In genomic region chr17:26618498-26618897, GRCm38 (mm10) we compare ENCODE assay signal across 29 mouse cellular contexts. TPM values are rescaled to one million over a fixed set of nuclear protein-coding genes. Genes with fewer than 3 reads are reported as not detected.
A peak's percentile ranks its signal among the peaks of the same experiment; 100 is the strongest.
DNase-seq lines count a peak whose midpoint lies in the region; ATAC-seq and TF ChIP-seq lines count a peak whose summit lies in the region.
"Had no signal": no experiment of that assay in that cellular context is flagged by ENCODE, and none has a peak within 500 bp of the region (broad histone marks: within the 10 kb centered on the region; RNA-seq: fewer than 3 reads in every experiment).

No protein-coding gene starts in this region.

- no peaks in the 10 kb centered on the region for H3K27me3 ChIP-seq in lung, embryonic 16.5 days (ENCODE audit: control insufficient read depth, insufficient read depth, low read depth, low read length)
- H3K27me3 ChIP-seq in Patski = no peaks in the 10 kb centered on the region
- H3K27me3 ChIP-seq: forebrain, embryonic 15.5 days; heart, embryonic 13.5 days; hindbrain, embryonic 15.5 days; limb, embryonic 15.5 days; liver, embryonic 13.5 days; megakaryocyte, embryonic 14.5 days; midbrain, embryonic 12.5 days; neural tube, embryonic 12.5 days had no signal

- peak; percentile 37; the same call in 1 of the 2 replicates for ATAC-seq in lung, embryonic 16.5 days (ENCODE audit: low read depth)
- ATAC-seq in Patski = peak; percentile 47
- ATAC-seq: CD4-positive, CD25-positive, alpha-beta regulatory T cell, adult 4 months; forebrain, embryonic 15.5 days; inflammation-experienced regulatory T-cells, adult 6 months had no signal

- in situ Hi-C loops in Patski (cut with MboI; ENCODE audit: low pct_unique_long_range_greater_than_20kb) = no loop called here

- intact Hi-C loops in gastrocnemius, adult 2 months (cut with DNase I) = no loop called here

- no peak for DNase-seq in gastrocnemius, adult 2 months
- no peak for DNase-seq in gastrocnemius, postnatal 10 days
- DNase-seq in lung, postnatal 14 days = no peak
- peak; percentile 62 for DNase-seq in Patski (ENCODE audit: low read depth, low spot score)
- no peak for DNase-seq in layer of hippocampus, adult 18-20 months (ENCODE audit: low spot score in 2 of 2)
- no peak for DNase-seq in heart, postnatal 4 days
- DNase-seq: cerebellum, adult 2 months; cerebellum, postnatal 36 days; heart, postnatal 10 days; kidney, adult 8-10 months; kidney, postnatal 10 days; layer of hippocampus, adult 9-11 months; liver, embryonic 13.5 days; thymus, adult 2 months; thymus, postnatal 36 days had no signal

- POLR2A ChIA-PET in Patski (lab: Charles Lee) = interaction anchor here (7.3 kb wide), 1 partner anchor 111 kb away, joined by 58 read pairs; no protein-coding TSS in a partner anchor

- peak overlapping the region; percentile 63 for H3K27ac ChIP-seq in gastrocnemius, adult 2 months
- H3K27ac ChIP-seq in lung, embryonic 16.5 days (ENCODE audit: low read length) = peak overlapping the region; percentile 40
- H3K27ac ChIP-seq: forebrain, embryonic 10.5 days; forebrain, embryonic 15.5 days; heart, embryonic 13.5 days; hindbrain, embryonic 10.5 days; hindbrain, embryonic 15.5 days; limb, embryonic 10.5 days; limb, embryonic 15.5 days; liver, embryonic 13.5 days; midbrain, embryonic 12.5 days; neural tube, embryonic 12.5 days had no signal

- 60% methylated on average over 5 of the region's 5 CpGs for WGBS in lung, embryonic 16.5 days

- CTCF ChIA-PET in Patski (lab: Charles Lee) = interaction anchor here (1.4 kb wide), 1 partner anchor 13 kb away, joined by 4 read pairs; no protein-coding TSS in a partner anchor

- peaks cover 15% of the 10 kb centered on the region for H3K4me1 ChIP-seq in lung, embryonic 16.5 days (replicated peaks; ENCODE audit: control insufficient read depth, insufficient read depth, low read length)
- H3K4me1 ChIP-seq: forebrain, embryonic 10.5 days; forebrain, embryonic 15.5 days; hindbrain, embryonic 10.5 days; hindbrain, embryonic 15.5 days; midbrain, embryonic 12.5 days; neural tube, embryonic 12.5 days had no signal

- TF ChIP-seq CTCF in gastrocnemius, adult 2 months (IDR thresholded peaks at IDR 0.05) = no peak
- no peak for TF ChIP-seq CTCF in Patski (IDR thresholded peaks at IDR 0.05)

- no peaks in the 10 kb centered on the region; the same call in 1 of the 2 replicates for H3K36me3 ChIP-seq in lung, embryonic 16.5 days (ENCODE audit: control insufficient read depth, insufficient read depth, low read length)

- no peak overlapping the region for H3K9ac ChIP-seq in lung, embryonic 16.5 days (ENCODE audit: low read length)
- H3K9ac ChIP-seq: forebrain, embryonic 15.5 days; heart, embryonic 13.5 days; hindbrain, embryonic 15.5 days; limb, embryonic 15.5 days; liver, embryonic 13.5 days; midbrain, embryonic 12.5 days; neural tube, embryonic 12.5 days had no signal

- H3K4me2 ChIP-seq in lung, embryonic 16.5 days (ENCODE audit: low read depth, low read length) = no peak overlapping the region
- H3K4me2 ChIP-seq: forebrain, embryonic 15.5 days; heart, embryonic 13.5 days; hindbrain, embryonic 15.5 days; limb, embryonic 15.5 days; liver, embryonic 13.5 days; midbrain, embryonic 12.5 days; neural tube, embryonic 12.5 days had no signal

- H3K4me3 ChIP-seq in gastrocnemius, adult 2 months = no peak overlapping the region
- H3K4me3 ChIP-seq in lung, embryonic 16.5 days (ENCODE audit: low read length) = no peak overlapping the region
- H3K4me3 ChIP-seq: forebrain, embryonic 10.5 days; forebrain, embryonic 15.5 days; heart, embryonic 13.5 days; hindbrain, embryonic 10.5 days; hindbrain, embryonic 15.5 days; limb, embryonic 10.5 days; limb, embryonic 15.5 days; liver, embryonic 13.5 days; megakaryocyte, embryonic 14.5 days; midbrain, embryonic 12.5 days; myocyte; neural tube, embryonic 12.5 days had no signal

- H3K9me3 ChIP-seq in lung, embryonic 16.5 days (ENCODE audit: control insufficient read depth, low read length) = no peaks in the 10 kb centered on the region
- H3K9me3 ChIP-seq: forebrain, embryonic 10.5 days; forebrain, embryonic 15.5 days; heart, embryonic 13.5 days; hindbrain, embryonic 10.5 days; hindbrain, embryonic 15.5 days; limb, embryonic 10.5 days; limb, embryonic 15.5 days; liver, embryonic 13.5 days; megakaryocyte, embryonic 14.5 days; midbrain, embryonic 12.5 days; neural tube, embryonic 12.5 days had no signal

RNA-seq across cellular contexts. Expression of gene Atp6v0e, which starts 44.5 kb away (rescaled TPM):
- total RNA-seq in gastrocnemius, adult 2 months (2021) = 10 to 100 TPM; 28.7 to 31.2 TPM
- total RNA-seq in gastrocnemius, postnatal 10 days (2021) = 10 to 100 TPM; 44.1 to 46.0 TPM
- polyA plus RNA-seq in lung, embryonic 16.5 days (2015; fragmentation: Nextera tagmentation; extraction: Ambion mirVana) = 186 and 203 TPM in 2 replicates
- 305 TPM for polyA plus RNA-seq in Patski (2021)
- total RNA-seq in layer of hippocampus, adult 18-20 months (2021) = 10 to 100 TPM; 48.7 to 49.2 TPM
- 10 to 100 TPM; 85.3 to 85.5 TPM for total RNA-seq in heart, postnatal 4 days (2021)

RNA-seq across cellular contexts. Expression of gene Dusp1, which starts 56.6 kb away (rescaled TPM):
- 10 to 100 TPM; 73.0 to 89.6 TPM for total RNA-seq in gastrocnemius, adult 2 months (2021)
- total RNA-seq in gastrocnemius, postnatal 10 days (2021) = 10 to 100 TPM; 40.3 to 43.3 TPM
- 25.2 and 28.4 TPM in 2 replicates for polyA plus RNA-seq in lung, embryonic 16.5 days (2015; fragmentation: Nextera tagmentation; extraction: Ambion mirVana)
- 465 TPM for polyA plus RNA-seq in Patski (2021)
- total RNA-seq in layer of hippocampus, adult 18-20 months (2021) = 10 to 100 TPM; 24.8 to 28.2 TPM
- total RNA-seq in heart, postnatal 4 days (2021) = 10 to 100 TPM; 66.9 to 69.5 TPM

RNA-seq across cellular contexts. Expression of gene Ergic1, which starts 57.2 kb away (rescaled TPM):
- total RNA-seq in gastrocnemius, adult 2 months (2021) = 10 to 100 TPM; 40.3 to 60.3 TPM
- 100 to 1,000 TPM; 115 to 117 TPM for total RNA-seq in gastrocnemius, postnatal 10 days (2021)
- polyA plus RNA-seq in lung, embryonic 16.5 days (2015; fragmentation: Nextera tagmentation; extraction: Ambion mirVana) = 84.3 and 94.6 TPM in 2 replicates
- 287 TPM for polyA plus RNA-seq in Patski (2021)
- 100 to 1,000 TPM; 120 to 129 TPM for total RNA-seq in layer of hippocampus, adult 18-20 months (2021)
- total RNA-seq in heart, postnatal 4 days (2021) = 100 to 1,000 TPM; 109 to 115 TPM
